ENCODE assay signal across 27 mouse cellular contexts in the genomic region with DNA sequence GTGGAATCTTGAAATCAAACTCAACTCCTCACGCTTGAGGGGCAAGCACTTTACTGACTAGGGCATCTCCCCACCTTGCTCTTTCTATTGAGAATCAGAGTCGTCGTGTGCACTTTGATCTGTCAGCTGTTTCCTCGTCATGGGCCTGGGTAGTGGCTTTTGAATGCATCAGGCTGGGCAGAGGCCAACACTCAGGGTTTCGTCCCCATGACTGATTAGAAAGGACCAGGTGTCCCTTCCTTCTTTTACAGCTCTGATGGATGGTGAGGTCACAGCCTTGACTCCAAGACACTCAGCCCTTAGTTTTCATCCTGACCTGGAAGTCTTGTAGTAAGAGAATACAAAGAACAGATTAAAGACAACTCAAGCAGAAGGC. TPM values are rescaled to one million over a fixed set of nuclear protein-coding genes. Genes with fewer than 3 reads are reported as not detected.
A peak's percentile ranks its signal among the peaks of the same experiment; 100 is the strongest.
DNase-seq lines count a peak whose midpoint lies in the region; ATAC-seq and TF ChIP-seq lines count a peak whose summit lies in the region.
"Had no signal": no experiment of that assay in that cellular context is flagged by ENCODE, and none has a peak within 500 bp of the region (broad histone marks: within the 10 kb centered on the region; RNA-seq: fewer than 3 reads in every experiment).

No protein-coding gene starts in this region.

- no peak overlapping the region for H3K4me2 ChIP-seq in intestine, embryonic 15.5 days (replicated peaks)
- no peak overlapping the region for H3K4me2 ChIP-seq in kidney, postnatal 0 days (ENCODE audit: low read length)
- H3K4me2 ChIP-seq in lung, postnatal 0 days (replicated peaks; ENCODE audit: low read depth, low read length), result no peak overlapping the region
- H3K4me2 ChIP-seq: embryonic facial prominence, embryonic 13.5 days; forebrain, embryonic 15.5 days; heart, embryonic 12.5 days; hindbrain, embryonic 14.5 days; limb, embryonic 13.5 days; liver, embryonic 12.5 days; midbrain, embryonic 12.5 days; neural tube, embryonic 12.5 days had no signal

- H3K4me3 ChIP-seq in intestine, embryonic 15.5 days (replicated peaks), result no peak overlapping the region
- H3K4me3 ChIP-seq in kidney, postnatal 0 days (replicated peaks; ENCODE audit: low read depth, low read length), result no peak overlapping the region
- H3K4me3 ChIP-seq in lung, postnatal 0 days (ENCODE audit: low read depth, low read length), result no peak overlapping the region
- H3K4me3 ChIP-seq: embryonic facial prominence, embryonic 13.5 days; forebrain, embryonic 10.5 days; forebrain, embryonic 15.5 days; heart, adult 2 months; heart, embryonic 12.5 days; limb, embryonic 13.5 days; liver, embryonic 12.5 days; megakaryocyte, embryonic 14.5 days; midbrain, embryonic 12.5 days; myocyte; neural tube, embryonic 12.5 days had no signal

- intact Hi-C loops in heart, postnatal 36 days (cut with DNase I), result no loop called here

- no peak overlapping the region for H3K9ac ChIP-seq in intestine, embryonic 15.5 days
- H3K9ac ChIP-seq in kidney, postnatal 0 days (ENCODE audit: low read depth, low read length), result no peak overlapping the region
- H3K9ac ChIP-seq in lung, postnatal 0 days (replicated peaks; ENCODE audit: low read depth), result no peak overlapping the region
- H3K9ac ChIP-seq: embryonic facial prominence, embryonic 13.5 days; forebrain, embryonic 15.5 days; heart, embryonic 12.5 days; hindbrain, embryonic 14.5 days; limb, embryonic 13.5 days; liver, embryonic 12.5 days; liver, postnatal 0 days; midbrain, embryonic 12.5 days; neural tube, embryonic 12.5 days had no signal

- no peak for TF ChIP-seq CTCF in kidney, postnatal 0 days (IDR thresholded peaks at IDR 0.05; ENCODE audit: low read depth)
- no peak for TF ChIP-seq CTCF in lung, postnatal 0 days (IDR thresholded peaks at IDR 0.05)

- H3K9me3 ChIP-seq in intestine, embryonic 15.5 days, result no peaks in the 10 kb centered on the region
- no peaks in the 10 kb centered on the region for H3K9me3 ChIP-seq in kidney, postnatal 0 days (replicated peaks; ENCODE audit: low read length)
- H3K9me3 ChIP-seq in lung, postnatal 0 days (ENCODE audit: low read length), result no peaks in the 10 kb centered on the region
- H3K9me3 ChIP-seq: embryonic facial prominence, embryonic 13.5 days; forebrain, embryonic 15.5 days; limb, embryonic 13.5 days; neural tube, embryonic 12.5 days had no signal

- H3K27ac ChIP-seq in intestine, embryonic 15.5 days, result no peak overlapping the region
- no peak overlapping the region for H3K27ac ChIP-seq in kidney, postnatal 0 days
- H3K27ac ChIP-seq in lung, postnatal 0 days (ENCODE audit: low read length), result no peak overlapping the region
- H3K27ac ChIP-seq: embryonic facial prominence, embryonic 13.5 days; forebrain, embryonic 10.5 days; forebrain, embryonic 15.5 days; heart, adult 2 months; hindbrain, embryonic 14.5 days; limb, embryonic 13.5 days; liver, embryonic 12.5 days; midbrain, embryonic 12.5 days; neural tube, embryonic 12.5 days had no signal

- no peaks in the 10 kb centered on the region for H3K36me3 ChIP-seq in intestine, embryonic 15.5 days
- no peaks in the 10 kb centered on the region for H3K36me3 ChIP-seq in kidney, postnatal 0 days (ENCODE audit: insufficient read depth, low read length)
- H3K36me3 ChIP-seq in lung, postnatal 0 days (ENCODE audit: insufficient read depth, low read length), result no peaks in the 10 kb centered on the region
- H3K36me3 ChIP-seq: embryonic facial prominence, embryonic 13.5 days; forebrain, embryonic 10.5 days; forebrain, embryonic 15.5 days; heart, embryonic 12.5 days; limb, embryonic 13.5 days; liver, embryonic 12.5 days; midbrain, embryonic 12.5 days; neural tube, embryonic 12.5 days had no signal

- H3K27me3 ChIP-seq in intestine, embryonic 15.5 days (replicated peaks), result no peaks in the 10 kb centered on the region
- H3K27me3 ChIP-seq in kidney, postnatal 0 days (ENCODE audit: insufficient read depth, low read length), result no peaks in the 10 kb centered on the region
- H3K27me3 ChIP-seq in lung, postnatal 0 days (replicated peaks; ENCODE audit: insufficient read depth, low read length), result no peaks in the 10 kb centered on the region
- H3K27me3 ChIP-seq: embryonic facial prominence, embryonic 13.5 days; forebrain, embryonic 15.5 days; heart, embryonic 12.5 days; limb, embryonic 13.5 days; liver, embryonic 12.5 days; midbrain, embryonic 12.5 days; neural tube, embryonic 12.5 days had no signal

- DNase-seq in kidney, adult 9 months, result peak; percentile 57
- no peak for DNase-seq in kidney, adult 11 months
- peak; percentile 38 for DNase-seq in kidney, postnatal 0 days (ENCODE audit: low spot score)
- peak; percentile 28 for DNase-seq in yolk sac, embryonic 10.5 days (ENCODE audit: low spot score)
- no peak for DNase-seq in lung, postnatal 0 days (ENCODE audit: low spot score)
- no peak for DNase-seq in heart, postnatal 36 days
- DNase-seq: adrenal gland, postnatal 25 days; cerebellum, adult 11-12 months; cerebellum, adult 9-11 months; heart, adult 2 months; liver, postnatal 0 days; lung, postnatal 4 days; right cerebral cortex, postnatal 4 days; thymus, postnatal 14 days had no signal

- peak; percentile 52 for ATAC-seq in intestine, embryonic 15.5 days
- peak; percentile 59; the same call in 1 of the 2 replicates for ATAC-seq in kidney, postnatal 0 days (replicated peaks; ENCODE audit: low FRiP score, low read depth)
- no peak for ATAC-seq in lung, postnatal 0 days
- ATAC-seq: forebrain, embryonic 15.5 days; liver, embryonic 12.5 days; liver, postnatal 0 days had no signal

- 60% methylated on average over 5 of the region's 5 CpGs for WGBS in intestine, embryonic 15.5 days
- WGBS in kidney, postnatal 0 days, result 32% methylated on average over 5 of the region's 5 CpGs
- 44% methylated on average over 5 of the region's 5 CpGs for WGBS in lung, postnatal 0 days

- no peak for TF ChIP-seq EP300 in lung, postnatal 0 days (IDR thresholded peaks at IDR 0.05)

- H3K4me1 ChIP-seq in intestine, embryonic 15.5 days (replicated peaks), result no peaks in the 10 kb centered on the region
- H3K4me1 ChIP-seq in kidney, postnatal 0 days (replicated peaks; ENCODE audit: insufficient read depth, low read length), result no peaks in the 10 kb centered on the region
- no peaks in the 10 kb centered on the region for H3K4me1 ChIP-seq in lung, postnatal 0 days (ENCODE audit: insufficient read depth, low read depth, low read length)
- H3K4me1 ChIP-seq: embryonic facial prominence, embryonic 13.5 days; forebrain, embryonic 10.5 days; forebrain, embryonic 15.5 days; heart, embryonic 12.5 days; liver, embryonic 12.5 days; megakaryocyte, embryonic 14.5 days; midbrain, embryonic 12.5 days; neural tube, embryonic 12.5 days had no signal

RNA-seq across cellular contexts. Expression of a gene that starts 17.2 kb away (rescaled TPM):
- polyA plus RNA-seq in intestine, embryonic 15.5 days (2015; fragmentation: Nextera tagmentation; extraction: Ambion mirVana), result 387 and 549 TPM in 2 replicates
- 792 and 845 TPM in 2 replicates for polyA plus RNA-seq in kidney, postnatal 0 days (2015; fragmentation: Nextera tagmentation; extraction: Ambion mirVana)
- 620 and 625 TPM in 2 replicates for polyA plus RNA-seq in lung, postnatal 0 days (2015; fragmentation: Nextera tagmentation; extraction: Ambion mirVana)
- 10 to 100 TPM; 19.7 to 23.9 TPM for total RNA-seq in heart, postnatal 36 days (2021)

RNA-seq across cellular contexts. Expression of a gene that starts 21.4 kb away (rescaled TPM):
- polyA plus RNA-seq in intestine, embryonic 15.5 days (2015; fragmentation: Nextera tagmentation; extraction: Ambion mirVana), result 2.5 and 2.9 TPM in 2 replicates
- polyA plus RNA-seq in kidney, postnatal 0 days (2015; fragmentation: Nextera tagmentation; extraction: Ambion mirVana), result 2.3 and 2.8 TPM in 2 replicates
- polyA plus RNA-seq in lung, postnatal 0 days (2015; fragmentation: Nextera tagmentation; extraction: Ambion mirVana), result 2.2 and 2.6 TPM in 2 replicates
- 1 to 10 TPM; 2.2 to 2.7 TPM for total RNA-seq in heart, postnatal 36 days (2021)
- total RNA-seq: MEL had no signal

Comparison
In these comparisons a context has a peak if more than half of its experiments do, and no peak if none do; other contexts are left out.
1. DNase-seq: peak in kidney, adult 9 months (single experiment), kidney, postnatal 0 days (single experiment) and yolk sac, embryonic 10.5 days (single experiment); none in kidney, adult 11 months (single experiment), lung, postnatal 0 days (single experiment) and heart, postnatal 36 days (0 of 2).